Mouse (Mus musculus): ENCODE data around the gene Mrps15.
A peak's percentile ranks its signal among the peaks of the same experiment; 100 is the strongest.

The Mrps15 gene

DNA sequence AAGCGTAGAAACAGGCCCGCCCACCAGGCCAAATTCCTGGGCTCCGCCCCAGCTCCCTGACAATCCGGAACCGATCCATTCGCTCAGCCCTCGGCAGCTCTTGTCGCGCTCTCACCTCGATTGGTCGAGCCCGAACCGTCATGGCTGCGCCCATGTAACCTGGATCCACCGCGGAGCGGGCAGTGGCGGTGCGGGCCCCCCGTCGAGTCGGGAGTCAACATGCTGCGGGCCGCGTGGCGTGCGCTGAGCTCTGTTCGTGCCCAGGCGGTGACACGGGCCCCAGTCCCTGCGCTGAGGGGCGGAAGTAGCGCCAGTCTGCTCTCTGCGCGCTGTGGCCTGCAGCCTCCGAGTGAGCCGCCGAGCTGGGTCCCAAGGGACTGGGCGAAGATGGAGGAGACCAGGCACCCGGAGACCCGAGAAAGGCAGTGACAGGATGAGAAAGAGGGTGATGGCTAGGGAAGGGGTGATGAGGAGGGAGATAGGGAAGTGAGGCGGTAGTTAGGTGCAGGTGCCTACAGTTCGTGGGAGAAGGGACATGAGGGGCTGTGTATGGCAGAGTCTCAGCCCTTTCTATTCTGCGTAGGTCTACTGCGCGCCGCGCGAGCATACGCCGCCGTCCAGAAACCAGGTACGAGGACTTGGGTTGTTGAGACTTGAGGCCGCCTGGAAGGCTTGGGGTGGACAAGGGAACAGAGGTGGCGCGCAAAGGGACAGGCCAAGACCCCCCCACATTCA, at the start of gene Mrps15:
TSS of gene Mrps15 (plus strand) at position 75 of the 735 bp plus-strand sequence.
- peak; percentile 78 to 83 for DNase-seq (ENCODE audit: low spot score in 2 of 2)

DNA sequence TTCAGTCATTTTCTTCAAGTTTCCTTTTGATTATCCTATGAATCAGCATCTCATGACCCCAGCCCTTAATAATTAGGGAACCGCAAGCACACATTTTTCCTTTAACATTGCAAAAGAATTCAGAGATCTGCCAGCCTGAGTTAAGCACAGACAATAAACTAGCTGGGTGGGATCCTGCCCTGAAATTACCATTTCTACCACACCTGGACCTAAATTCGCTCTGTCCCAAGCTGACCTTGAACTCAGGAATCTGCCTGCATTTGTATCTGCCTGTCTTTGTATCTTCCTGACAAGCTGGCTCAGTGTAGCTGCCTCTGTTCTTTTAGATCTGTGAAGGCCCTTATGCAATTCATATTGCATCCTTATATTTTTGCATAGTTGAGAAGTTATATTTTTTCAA, 48.9 kb upstream of the Mrps15 start:
- no peak for DNase-seq (ENCODE audit: low spot score in 2 of 2)

DNA sequence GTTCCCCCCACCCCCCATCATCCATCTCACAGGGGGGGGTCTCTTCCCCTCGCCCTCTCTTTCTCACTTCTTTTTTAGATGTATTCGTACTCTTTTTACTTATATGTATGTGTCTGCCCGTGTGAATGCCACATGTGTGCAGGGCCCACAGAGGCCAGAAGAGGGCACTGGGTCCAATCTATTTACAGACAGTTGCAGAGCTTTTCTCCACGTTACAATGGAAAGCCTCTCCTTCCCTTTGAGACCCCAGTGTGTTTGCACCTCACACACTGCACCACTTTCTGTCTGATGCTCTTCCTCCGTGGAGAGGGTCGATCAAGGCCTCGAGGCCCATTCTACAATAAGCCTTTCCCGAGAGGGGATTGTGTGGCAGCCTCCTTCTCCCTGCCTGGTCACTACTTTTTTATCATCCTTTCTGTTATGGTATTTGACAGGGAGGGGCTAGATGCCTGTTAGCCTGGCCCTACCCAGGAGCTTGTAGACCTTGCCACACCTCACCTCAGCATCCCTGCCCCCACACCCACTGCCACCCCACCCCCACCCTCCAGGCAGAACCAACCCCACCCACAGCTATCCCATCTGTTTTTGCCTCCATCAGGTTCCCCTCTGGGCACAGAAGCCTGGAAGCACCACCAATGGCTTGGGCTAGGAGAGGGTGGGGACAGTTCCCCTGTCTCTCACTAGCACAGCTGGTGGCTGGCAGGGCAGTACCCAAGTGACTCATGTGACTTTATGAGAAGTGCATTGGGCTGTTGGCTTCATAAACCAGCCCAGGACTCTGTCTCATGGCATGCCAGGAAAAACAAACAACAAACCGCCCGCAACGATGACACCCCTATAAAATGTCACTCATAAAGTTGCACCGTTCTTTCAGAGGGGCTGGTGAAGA, 45.2 kb upstream of the Mrps15 start:
- DNase-seq (ENCODE audit: low spot score in 2 of 2), result no peak

DNA sequence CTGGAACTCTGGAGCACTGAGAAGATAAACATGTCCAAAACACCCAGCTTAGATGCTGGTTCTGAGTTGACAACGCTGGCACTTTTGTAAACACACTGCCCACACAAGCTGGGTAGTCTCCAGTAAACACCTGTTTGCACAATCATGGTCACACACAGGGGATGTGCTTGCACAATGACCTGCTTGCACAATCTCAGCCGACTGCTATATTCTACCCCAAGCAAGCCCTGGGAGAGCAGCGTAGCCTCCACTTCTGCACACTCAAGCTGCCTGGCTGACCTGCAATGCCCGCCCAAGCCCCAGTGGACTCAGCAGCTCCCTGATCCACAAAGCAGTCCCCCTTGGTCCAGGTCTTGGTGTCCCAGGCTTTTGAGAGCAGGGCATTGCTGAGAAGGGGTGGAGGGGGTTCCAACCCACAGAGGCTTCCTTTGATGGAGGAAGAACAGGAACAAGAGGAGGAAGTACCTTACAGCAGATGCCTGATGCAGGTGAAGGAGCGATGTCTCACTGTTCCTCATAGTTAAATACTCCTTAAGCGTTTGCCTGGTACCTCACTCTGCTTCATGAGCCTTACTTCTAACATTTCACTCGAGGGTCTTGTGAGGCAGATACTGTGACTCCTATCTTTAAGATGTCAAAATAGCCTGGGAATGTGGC, 28.9 kb upstream of the Mrps15 start:
- DNase-seq (ENCODE audit: low spot score in 2 of 2), result no peak

DNA sequence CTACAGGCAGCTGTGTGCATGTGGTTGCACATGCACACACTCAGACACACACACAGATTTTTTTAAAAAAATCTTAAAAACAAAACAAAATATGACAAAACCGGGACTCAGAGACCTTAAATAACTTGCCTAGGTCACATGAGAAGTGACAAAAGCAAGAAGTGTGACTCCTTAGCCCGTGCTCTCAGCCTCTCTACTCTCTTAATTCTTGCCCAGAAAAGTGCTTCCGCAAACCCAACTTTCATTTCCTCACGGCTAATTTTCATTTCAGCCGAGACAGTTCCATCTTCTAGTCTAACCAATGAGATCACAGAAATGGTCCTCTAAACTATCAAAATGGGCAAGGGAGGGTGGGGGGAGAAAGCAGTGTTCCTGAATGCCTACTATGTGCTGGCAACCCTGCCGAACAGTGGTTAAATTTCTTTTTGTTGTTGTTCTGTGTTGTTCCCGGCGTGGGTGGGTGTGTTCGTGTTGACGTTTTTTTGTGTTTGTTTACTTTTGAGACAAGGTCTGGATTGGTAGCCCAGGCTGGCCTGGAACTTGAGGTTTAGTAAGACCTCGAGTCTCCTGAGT, 27.7 kb upstream of the Mrps15 start:
- DNase-seq (ENCODE audit: low spot score in 2 of 2), result no peak

DNA sequence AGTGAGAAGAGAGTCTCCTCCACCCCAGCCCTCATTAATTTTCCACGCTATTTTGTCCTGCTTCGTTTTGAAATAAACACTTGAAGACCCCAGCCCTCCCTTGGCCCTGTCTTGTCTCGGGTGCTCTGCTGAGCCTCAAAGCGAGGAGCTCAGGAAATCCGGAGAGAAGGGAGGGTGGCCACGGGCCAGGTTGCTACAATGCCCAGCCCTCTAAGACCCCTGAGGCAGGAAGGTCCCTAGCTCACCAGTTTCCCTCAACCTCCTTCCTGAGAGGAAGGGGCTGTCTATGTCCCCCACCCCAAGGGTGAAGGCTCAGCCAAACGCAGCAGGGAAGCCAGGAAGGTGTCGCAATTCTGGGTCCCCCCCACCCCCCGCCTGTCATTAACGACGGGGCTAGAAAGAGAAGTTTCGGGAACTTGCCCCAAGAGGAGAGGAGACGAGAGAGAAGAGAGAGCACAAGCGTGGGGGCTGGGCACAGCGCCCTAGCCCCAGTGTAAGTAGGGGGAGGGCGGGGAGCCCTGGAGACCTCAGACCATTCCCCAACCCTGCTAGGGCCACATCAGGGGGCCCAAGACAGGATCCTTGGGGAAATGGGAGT, 22.3 kb upstream of the Mrps15 start, which contains the start of gene Csf3r:
TSS of gene Csf3r (plus strand) at position 248 of the 598 bp plus-strand sequence.
- DNase-seq (ENCODE audit: low spot score in 2 of 2), result no peak

DNA sequence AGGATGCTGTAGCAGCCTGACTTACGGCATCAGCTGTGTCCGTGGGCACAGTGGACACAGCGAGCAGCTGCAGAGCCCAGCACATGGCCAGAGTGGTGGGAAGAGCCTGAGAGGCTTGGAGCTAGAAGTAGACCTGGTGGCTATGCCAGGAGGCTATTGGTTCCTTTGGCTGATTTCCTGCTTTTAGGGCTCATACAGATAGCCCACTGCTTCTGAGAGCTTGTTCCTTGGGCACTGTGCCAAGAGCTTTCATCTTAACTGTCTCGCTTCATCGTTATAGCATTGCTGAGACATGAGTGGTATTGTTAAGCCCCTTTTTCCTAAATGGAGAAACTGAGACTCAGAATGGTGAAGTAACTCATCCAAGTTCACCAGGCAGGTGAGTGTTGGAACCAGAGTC, 20.9 kb upstream of the Mrps15 start:
- DNase-seq (ENCODE audit: low spot score in 2 of 2), result no peak

DNA sequence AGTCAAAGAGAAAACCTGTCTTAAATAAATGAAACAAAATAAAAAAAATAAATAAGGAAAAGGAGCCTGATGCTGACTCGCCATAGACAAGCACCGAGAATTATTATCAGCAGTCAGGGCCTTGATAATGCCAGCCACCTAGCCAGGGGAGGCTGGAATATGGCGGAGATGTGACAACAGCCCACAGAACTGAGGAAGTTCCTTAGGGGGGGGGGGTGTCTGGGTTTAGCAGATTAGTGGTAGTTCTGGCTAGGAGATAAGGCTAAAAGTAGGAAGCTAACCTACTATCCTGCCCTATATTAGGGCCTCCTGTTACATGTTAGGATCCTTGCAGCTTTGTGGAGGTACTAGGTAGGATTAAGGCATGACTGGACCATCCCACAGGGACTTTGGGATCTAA, 18.7 kb upstream of the Mrps15 start:
- DNase-seq (ENCODE audit: low spot score in 2 of 2), result no peak

DNA sequence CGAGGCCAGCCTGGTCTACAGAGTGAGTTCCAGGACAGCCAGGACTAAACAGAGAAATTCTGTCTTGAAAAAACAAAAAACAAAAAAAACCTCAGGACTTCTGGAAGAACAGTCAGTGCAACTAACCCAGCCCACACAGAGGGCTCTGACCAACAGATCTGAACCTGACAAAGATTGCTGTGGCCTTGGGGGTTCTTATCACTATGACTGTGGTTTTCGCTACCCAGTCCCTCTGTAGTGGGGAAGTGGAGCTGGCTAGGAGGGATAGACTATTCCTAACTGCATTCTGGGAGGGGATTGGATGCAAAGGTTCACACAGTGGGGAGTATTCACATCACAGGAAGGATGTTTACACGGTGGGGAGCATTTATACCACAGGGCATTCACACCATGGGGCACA, 17.7 kb upstream of the Mrps15 start:
- DNase-seq (ENCODE audit: low spot score in 2 of 2), result no peak

DNA sequence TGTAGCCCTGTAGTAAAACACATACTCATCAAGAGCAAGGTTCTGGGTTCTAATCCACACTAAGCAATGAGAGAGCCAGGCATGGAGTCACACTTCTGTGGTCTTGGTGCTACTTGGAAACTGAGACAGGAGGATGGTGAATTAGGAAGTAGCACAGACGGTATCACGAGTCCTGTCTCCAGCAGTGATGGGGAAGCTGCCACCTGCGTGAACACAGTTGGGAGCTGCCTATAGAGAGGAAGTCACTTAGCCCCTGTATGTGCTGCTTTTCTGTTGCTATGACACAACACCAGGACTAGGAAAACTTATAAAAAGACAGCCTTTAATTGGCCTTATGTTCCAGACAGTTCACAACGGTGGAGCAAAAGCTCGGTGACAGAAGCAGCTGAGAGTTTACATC, 16.0 kb upstream of the Mrps15 start:
- no peak for DNase-seq (ENCODE audit: low spot score in 2 of 2)

DNA sequence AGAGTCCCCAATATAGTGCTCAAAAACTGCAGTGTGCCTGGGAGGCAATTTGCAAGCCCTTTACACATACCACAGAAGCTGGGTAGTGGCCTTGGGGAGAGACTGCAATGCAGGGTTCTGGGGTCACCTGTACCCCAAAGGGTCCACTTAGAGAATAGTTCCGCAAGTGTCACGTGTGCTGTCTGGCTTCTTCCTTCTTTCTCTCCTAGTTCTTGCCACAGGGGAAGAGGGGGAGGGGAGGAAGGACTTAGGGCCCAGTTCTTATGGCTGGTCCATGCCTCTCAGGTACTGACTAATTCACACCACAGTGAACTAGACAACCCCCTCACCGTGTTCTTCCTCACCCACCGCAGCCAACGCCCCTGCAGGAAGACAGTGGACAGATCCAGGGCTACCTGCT, 11.3 kb upstream of the Mrps15 start:
- DNase-seq (ENCODE audit: low spot score in 2 of 2), result no peak

DNA sequence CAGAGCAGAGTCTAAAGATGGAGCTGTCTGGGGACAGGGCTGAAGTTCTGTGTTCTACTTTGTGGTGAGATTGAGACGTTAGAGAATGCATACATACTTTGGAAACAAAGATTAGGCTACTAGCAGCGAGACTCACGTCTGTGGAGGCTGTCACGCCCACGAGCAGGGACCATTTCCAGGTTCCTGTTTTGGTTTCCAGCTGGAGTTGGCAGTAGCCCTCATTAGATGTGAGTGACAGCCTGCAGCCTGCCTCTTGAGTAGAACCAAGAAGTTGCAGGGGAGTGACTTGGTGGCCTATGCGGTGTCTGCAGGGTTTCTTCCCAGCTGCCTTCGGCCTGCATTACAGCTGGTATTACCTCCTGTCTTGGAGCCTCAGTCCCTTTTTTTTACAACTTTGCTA, 4.9 kb downstream of the Mrps15 start:
- no peak for DNase-seq (ENCODE audit: low spot score in 2 of 2)

DNA sequence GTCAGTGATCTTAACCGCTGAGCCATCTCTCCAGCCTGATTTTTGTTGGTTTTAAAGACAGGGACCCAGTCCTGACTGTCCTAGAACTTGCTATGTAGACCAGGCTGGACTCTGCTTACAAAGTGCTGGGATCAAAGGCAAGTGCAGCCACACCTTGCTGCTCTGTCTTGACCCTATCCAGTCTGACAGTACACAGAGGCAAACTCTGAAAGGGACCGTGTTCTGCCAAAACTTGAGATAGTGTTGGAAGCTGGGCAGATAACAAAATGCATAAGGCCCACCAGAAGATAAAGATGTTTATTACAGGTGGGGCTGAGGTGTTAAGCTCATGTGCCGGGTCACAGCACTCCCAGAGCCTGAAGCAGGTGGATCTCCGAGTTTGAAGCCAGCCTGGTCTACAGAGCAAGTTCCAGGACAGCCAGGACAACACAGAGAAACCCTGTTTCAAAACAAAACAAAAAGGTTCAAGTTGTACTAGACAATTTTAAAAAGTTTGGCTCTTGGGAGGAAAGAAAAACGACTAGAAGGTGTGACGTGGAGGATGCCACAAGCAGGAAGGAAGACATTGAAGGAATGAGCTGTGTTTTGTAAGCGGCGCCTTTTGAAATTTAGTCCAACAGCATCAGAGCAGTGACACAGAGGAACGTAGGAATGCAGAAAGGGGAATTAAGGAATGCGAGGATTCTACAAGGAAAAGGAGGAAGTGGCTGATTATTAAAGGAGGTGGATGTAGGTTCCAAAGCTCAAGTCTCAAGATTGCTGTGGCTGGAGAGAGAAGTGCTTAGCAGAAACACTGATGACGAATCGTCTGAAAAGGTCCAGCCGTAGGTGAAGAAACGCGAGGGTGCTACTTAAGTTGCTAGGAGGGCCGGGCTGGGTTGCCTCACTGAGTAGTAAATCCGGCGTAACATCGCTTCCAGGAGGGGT, 10.7 kb downstream of the Mrps15 start:
- no peak for DNase-seq (ENCODE audit: low spot score in 2 of 2)

DNA sequence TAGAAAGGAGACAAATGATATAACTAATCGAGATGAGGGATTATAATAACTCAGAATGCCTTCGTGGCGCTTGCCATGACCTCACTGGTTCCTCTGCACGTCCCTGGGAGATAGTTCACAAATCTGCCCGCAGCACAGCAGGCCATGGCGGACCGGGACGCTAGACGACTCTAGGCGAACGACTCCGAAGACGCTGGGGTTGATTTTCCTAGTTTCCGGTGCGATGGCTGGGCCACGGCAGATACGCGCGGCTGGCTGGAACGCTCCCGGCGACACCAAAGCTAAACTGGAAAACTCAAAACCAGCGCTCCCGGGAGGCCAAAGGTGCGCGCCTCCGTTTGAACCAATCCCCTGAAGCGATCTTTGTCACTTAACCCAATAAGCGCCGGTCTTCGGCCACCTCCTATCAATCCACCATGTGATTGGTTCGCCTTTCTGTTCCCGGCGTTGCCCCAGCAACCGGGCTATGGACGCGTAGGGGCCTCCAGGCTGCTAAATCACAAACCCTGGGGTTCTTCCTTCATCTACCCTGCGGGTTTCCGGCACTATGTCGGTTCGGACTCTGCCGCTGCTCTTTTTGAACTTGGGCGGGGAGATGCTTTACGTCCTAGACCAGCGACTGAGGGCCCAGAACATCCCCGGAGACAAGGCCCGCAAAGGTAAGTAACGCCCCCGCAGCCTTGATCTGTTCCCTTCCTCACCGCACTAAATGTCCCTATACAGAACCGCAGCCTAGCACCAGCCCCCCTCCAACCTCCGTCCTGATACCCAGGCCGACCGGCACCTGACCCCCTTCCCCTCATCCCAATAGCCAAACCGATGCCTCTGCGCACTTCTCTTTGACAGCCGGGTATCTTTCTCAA, 11.6 kb downstream of the Mrps15 start, which contains the start of gene Oscp1:
TSS of gene Oscp1 (plus strand) at position 432 of the 863 bp plus-strand sequence.
- DNase-seq (ENCODE audit: low spot score in 2 of 2), result peak; percentile 80 to 83

DNA sequence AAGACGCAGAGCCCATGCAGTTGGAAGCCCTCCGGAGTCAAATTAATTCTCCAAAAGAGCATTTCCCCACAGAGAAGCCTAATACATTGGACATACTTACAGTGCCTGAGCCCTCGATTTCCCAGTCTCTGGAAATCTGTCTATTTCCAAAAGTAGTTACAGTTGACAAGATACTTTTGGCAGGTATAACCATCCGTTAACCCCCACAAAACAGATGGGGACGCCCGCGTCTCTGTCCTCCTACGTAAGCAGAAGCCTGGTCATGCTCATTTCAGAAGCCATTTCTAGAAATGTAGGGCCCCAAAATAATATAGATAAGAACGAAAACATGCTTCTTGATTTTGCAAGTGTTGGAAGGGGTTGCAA, 12.3 kb downstream of the Mrps15 start:
- no peak for DNase-seq (ENCODE audit: low spot score in 2 of 2)

DNA sequence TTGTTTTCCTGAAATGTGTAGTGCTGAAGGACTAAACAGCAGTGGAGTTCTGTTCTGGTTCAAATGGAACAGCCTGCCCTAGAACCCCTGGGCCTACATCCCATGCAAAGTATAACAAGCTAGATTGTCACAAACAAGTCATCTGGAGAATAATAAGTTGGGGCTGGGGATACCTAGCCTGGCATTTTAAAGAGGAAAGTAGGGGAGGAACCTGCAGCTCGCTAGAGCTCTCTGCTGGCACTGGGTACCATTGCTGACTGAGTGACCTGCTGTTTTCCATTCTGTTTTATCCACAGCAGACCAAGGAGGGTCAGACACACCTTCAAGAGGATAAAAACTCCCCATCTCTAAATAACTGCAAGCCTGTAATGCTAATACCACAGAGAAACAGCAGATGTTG, 16.1 kb downstream of the Mrps15 start:
- DNase-seq (ENCODE audit: low spot score in 2 of 2), result no peak

DNA sequence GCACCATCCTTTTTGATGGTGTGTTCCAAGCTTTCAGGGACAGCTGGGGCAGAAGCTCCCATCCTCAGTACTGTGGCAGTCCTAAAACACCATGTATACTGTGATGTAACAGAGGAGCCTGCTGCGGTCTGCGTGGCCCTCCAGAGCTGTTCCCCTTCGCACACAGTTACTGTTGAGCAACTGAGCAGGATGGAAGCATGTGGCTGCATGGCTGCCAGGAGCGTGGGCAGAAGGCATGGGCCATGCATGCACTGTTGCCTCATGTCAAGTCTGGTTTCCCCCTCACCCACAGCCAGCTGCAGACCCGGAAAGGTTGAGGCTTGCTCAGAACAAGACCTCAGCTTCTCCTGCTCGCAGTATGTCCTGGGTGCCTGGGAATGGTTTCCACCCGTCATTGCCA, 18.5 kb downstream of the Mrps15 start:
- no peak for DNase-seq (ENCODE audit: low spot score in 2 of 2)

DNA sequence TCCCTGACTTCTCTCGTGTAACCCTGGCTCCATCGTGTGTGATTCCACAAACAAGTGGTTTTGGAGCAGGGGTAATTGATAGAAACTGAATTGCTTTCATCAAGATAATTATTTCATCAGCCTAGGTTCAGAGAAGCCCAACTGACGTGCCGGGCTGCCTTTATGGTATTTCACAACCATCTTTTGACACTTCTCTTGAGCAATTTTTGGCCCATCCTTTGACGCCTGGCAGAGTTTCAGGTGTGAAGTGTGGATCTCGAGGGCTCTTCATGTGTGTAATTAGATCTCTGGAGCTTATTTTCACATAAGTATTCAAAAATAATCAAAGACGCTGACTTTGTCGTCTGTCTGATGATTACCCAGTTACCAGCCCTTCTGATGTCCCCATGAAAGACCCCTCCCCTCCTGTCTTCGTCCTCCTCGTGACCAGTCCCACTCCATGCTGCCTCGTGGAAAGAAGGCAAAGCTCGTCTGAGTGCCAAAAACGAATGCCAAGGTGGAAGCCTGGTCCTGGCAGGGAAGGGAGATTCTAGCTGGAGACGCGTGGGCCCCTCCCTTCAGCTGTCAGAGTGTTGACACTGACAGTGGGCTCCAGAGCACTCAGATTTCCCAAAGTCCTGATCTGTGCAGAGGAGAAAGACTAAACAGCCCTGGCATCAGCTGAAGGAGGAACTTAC, 20.8 kb downstream of the Mrps15 start:
- no peak for DNase-seq (ENCODE audit: low spot score in 2 of 2)

DNA sequence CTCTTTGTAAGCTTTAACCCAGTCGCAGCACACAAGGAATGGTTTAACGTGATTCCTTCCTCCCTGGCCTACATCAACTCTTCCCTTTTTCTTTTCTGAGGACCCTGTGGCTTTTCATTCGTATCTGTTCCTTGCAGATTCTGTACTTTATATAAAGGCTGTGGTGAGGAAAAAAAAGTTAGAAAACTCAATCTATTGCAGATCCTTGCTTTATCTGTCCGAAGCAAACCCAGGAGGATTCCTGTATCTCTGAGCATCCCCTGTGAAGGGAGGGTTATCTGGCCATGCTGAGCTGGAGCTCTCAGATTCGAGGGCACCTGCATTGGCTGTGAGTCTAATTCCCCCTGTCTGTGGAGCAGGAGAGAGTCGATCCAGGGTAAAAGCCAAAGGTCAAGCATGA, 22.1 kb downstream of the Mrps15 start:
- no peak for DNase-seq (ENCODE audit: low spot score in 2 of 2)

All from urinary bladder, adult 18-20 months (tissue).